Comparison of ENCODE assay signal across 10 mouse cellular contexts in genomic region chrX:10577356-10577755, GRCm38 (mm10).
A peak's percentile ranks its signal among the peaks of the same experiment; 100 is the strongest.
DNase-seq lines count a peak whose midpoint lies in the region; ATAC-seq and TF ChIP-seq lines count a peak whose summit lies in the region.
"Had no signal": no experiment of that assay in that cellular context is flagged by ENCODE, and none has a peak within 500 bp of the region (broad histone marks: within the 10 kb centered on the region; RNA-seq: fewer than 3 reads in every experiment).

No protein-coding gene starts in this region.

- no peak overlapping the region for H3K9ac ChIP-seq in intestine, postnatal 0 days (ENCODE audit: low read depth, low read length)
- H3K9ac ChIP-seq in intestine, embryonic 15.5 days = no peak overlapping the region
- H3K9ac ChIP-seq: liver, embryonic 13.5 days; stomach, embryonic 15.5 days had no signal

- WGBS in intestine, postnatal 0 days = 30% methylated on average over 1 of the region's 1 CpGs
- WGBS in intestine, embryonic 15.5 days = 33% methylated on average over 1 of the region's 1 CpGs

- intact Hi-C loops in heart, postnatal 14 days (cut with DNase I) = loop anchor here (5.0 kb wide), 1 partner anchor 340 kb away; no protein-coding TSS in a partner anchor

- no peak overlapping the region for H3K4me3 ChIP-seq in intestine, postnatal 0 days (ENCODE audit: low read depth, low read length)
- H3K4me3 ChIP-seq in intestine, embryonic 15.5 days (replicated peaks) = no peak overlapping the region
- H3K4me3 ChIP-seq in E14TG2a.4 (replicated peaks; ENCODE audit: low read length) = no peak overlapping the region
- H3K4me3 ChIP-seq: liver, embryonic 13.5 days; stomach, embryonic 15.5 days had no signal

- no peaks in the 10 kb centered on the region for H3K27me3 ChIP-seq in intestine, postnatal 0 days (replicated peaks; ENCODE audit: control insufficient read depth, insufficient read depth, low read length)
- no peaks in the 10 kb centered on the region for H3K27me3 ChIP-seq in intestine, embryonic 15.5 days (replicated peaks)
- H3K27me3 ChIP-seq in E14TG2a.4 (ENCODE audit: insufficient read depth, low read length) = no peaks in the 10 kb centered on the region
- H3K27me3 ChIP-seq: liver, embryonic 13.5 days; stomach, embryonic 15.5 days had no signal

- no peaks in the 10 kb centered on the region for H3K4me1 ChIP-seq in intestine, postnatal 0 days (replicated peaks; ENCODE audit: control insufficient read depth, insufficient read depth, low read length)
- H3K4me1 ChIP-seq in intestine, embryonic 15.5 days (replicated peaks) = no peaks in the 10 kb centered on the region
- H3K4me1 ChIP-seq in E14TG2a.4 (replicated peaks; ENCODE audit: low read depth, low read length) = no peaks in the 10 kb centered on the region
- H3K4me1 ChIP-seq: liver, embryonic 13.5 days; stomach, embryonic 15.5 days had no signal

- H3K36me3 ChIP-seq in intestine, postnatal 0 days (ENCODE audit: control insufficient read depth, insufficient read depth) = peaks cover 3% of the 10 kb centered on the region; the same call in 1 of the 2 replicates
- H3K36me3 ChIP-seq in intestine, embryonic 15.5 days = no peaks in the 10 kb centered on the region
- no peaks in the 10 kb centered on the region for H3K36me3 ChIP-seq in E14TG2a.4 (ENCODE audit: insufficient read depth, low read length)
- H3K36me3 ChIP-seq: liver, embryonic 13.5 days; stomach, embryonic 15.5 days had no signal

- TF ChIP-seq CTCF in intestine, postnatal 0 days (IDR thresholded peaks at IDR 0.05; ENCODE audit: low read depth) = peak; percentile 73
- TF ChIP-seq CTCF in E14TG2a.4 (conservative IDR thresholded peaks at IDR 0.05; ENCODE audit: low read length) = peak; percentile 34

- no peaks in the 10 kb centered on the region for H3K9me3 ChIP-seq in intestine, postnatal 0 days (ENCODE audit: control insufficient read depth)
- no peaks in the 10 kb centered on the region for H3K9me3 ChIP-seq in intestine, embryonic 15.5 days
- no peaks in the 10 kb centered on the region for H3K9me3 ChIP-seq in E14TG2a.4 (ENCODE audit: low read length)
- H3K9me3 ChIP-seq: liver, embryonic 13.5 days; stomach, embryonic 15.5 days had no signal

- ATAC-seq in intestine, postnatal 0 days = no peak
- no peak for ATAC-seq in intestine, embryonic 15.5 days

- no peak overlapping the region for H3K4me2 ChIP-seq in intestine, postnatal 0 days (replicated peaks; ENCODE audit: low read depth)
- no peak overlapping the region for H3K4me2 ChIP-seq in intestine, embryonic 15.5 days (replicated peaks)
- H3K4me2 ChIP-seq: liver, embryonic 13.5 days; stomach, embryonic 15.5 days had no signal

- DNase-seq in 416B (ENCODE audit: low read depth) = peak; percentile 30
- DNase-seq in heart, postnatal 14 days = peak; percentile 3 to 28
- DNase-seq in telencephalon, adult 2 months (ENCODE audit: low read depth, low spot score) = peak; percentile 17
- no peak for DNase-seq in gastrocnemius, postnatal 10 days
- DNase-seq in spleen, postnatal 14 days (ENCODE audit: low spot score in 2 of 2) = no peak
- DNase-seq: liver, embryonic 13.5 days had no signal

- H3K27ac ChIP-seq in intestine, postnatal 0 days (ENCODE audit: low read depth, low read length) = no peak overlapping the region
- H3K27ac ChIP-seq in intestine, embryonic 15.5 days = no peak overlapping the region
- H3K27ac ChIP-seq: liver, embryonic 13.5 days; stomach, embryonic 15.5 days had no signal

Comparison
In these comparisons a context has a peak if more than half of its experiments do, and no peak if none do; other contexts are left out.
1. DNase-seq: peak in 416B (single experiment), heart, postnatal 14 days (2 of 2) and telencephalon, adult 2 months (single experiment); none in gastrocnemius, postnatal 10 days (single experiment) and spleen, postnatal 14 days (0 of 2).